Mouse (Mus musculus): ENCODE measurements around the gene Miga2.

DNA sequence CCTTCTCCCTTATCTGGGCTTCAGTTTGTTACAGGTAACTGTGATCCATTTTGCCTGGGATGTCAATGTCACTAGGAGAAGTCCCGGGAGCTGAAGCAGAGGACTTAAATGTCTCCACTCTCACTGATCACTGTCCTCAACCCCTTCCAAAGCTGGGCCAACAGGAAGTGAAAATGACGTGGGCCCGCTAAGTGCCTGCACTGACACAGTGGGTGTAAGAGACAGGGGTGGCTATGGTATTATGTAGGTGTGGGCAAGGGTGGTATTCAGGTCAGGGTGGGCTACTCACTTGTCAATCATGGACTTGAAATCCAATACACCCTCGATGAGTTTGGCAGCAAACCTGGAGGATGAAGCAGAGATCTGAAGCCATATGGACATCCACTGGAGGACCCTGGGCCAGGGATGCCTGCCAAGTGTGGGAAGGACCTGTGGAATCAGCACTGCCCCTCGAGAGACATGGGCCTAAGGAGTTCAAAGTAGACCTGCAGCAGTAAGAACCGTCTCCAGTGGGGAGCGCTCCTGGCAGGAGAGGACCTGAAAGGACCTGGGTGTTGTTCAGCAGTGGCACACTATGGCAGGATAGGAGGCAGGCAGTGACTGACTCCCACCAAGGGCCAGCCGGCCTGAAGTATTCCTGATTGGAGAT is 44.5 kb downstream of the Miga2 start:
- TF ChIP-seq CTCF (IDR thresholded peaks at IDR 0.05; ENCODE audit: low read depth) (no peak), EP300 (IDR thresholded peaks at IDR 0.05; ENCODE audit: low read depth) (no peak)

All from liver, postnatal 0 days (tissue).